Mouse (Mus musculus) heart, embryonic 10.5 days (tissue): Measurements from ENCODE around the gene Cc2d1b. TPM values are rescaled to one million over a fixed set of nuclear protein-coding genes. Genes with fewer than 3 reads are reported as not detected.

Source experiments
- DNase-seq: peaks from one replicate; pipeline ENCODE4 v3.0.0-alpha.2; 2017; ENCODE audit warnings: low spot score
- H3K27ac ChIP-seq: fragments of 300-500 bp; sonication (generic); 2 replicates; pipeline ENCODE4 v1.5.1; 2016; ENCODE audit warnings: mild to moderate bottlenecking
- H3K27me3 ChIP-seq: fragments of 300-500 bp; sonication (generic); 2 replicates; pipeline ENCODE4 v1.6.1; 2016; ENCODE audit warnings: mild to moderate bottlenecking; ENCODE audit not compliant: poor library complexity, insufficient read depth, severe bottlenecking
- H3K36me3 ChIP-seq: fragments of 300-500 bp; sonication (generic); 2 replicates; pipeline ENCODE4 v1.6.1; 2016; ENCODE audit warnings: mild to moderate bottlenecking, moderate library complexity
- H3K4me1 ChIP-seq: fragments of 300-500 bp; sonication (generic); 2 replicates; pipeline ENCODE4 v1.6.1; 2016; ENCODE audit warnings: mild to moderate bottlenecking
- H3K4me3 ChIP-seq: fragments of 300-500 bp; sonication (generic); 2 replicates; pipeline ENCODE4 v1.5.1; 2016; ENCODE audit warnings: mild to moderate bottlenecking, moderate library complexity
- H3K9me3 ChIP-seq: fragments of 300-500 bp; sonication (generic); 2 replicates; pipeline ENCODE4 v1.6.1; 2016; ENCODE audit warnings: mild to moderate bottlenecking, moderate library complexity
- WGBS: fragments of 180-500 bp; shearing (Covaris S2); methylation state at CpG from one replicate; pipeline ENCODE4 v1.1.7; 2016; 5-methylcytosine and 5-hydroxymethylcytosine counted together
- polyA plus RNA-seq: library from polyadenylated mRNA; unstranded; fragments of >200 nt; fragmentation: Nextera tagmentation; extraction: Ambion mirVana; gene quantifications from 2 replicates; pipeline ENCODE4 v1.2.1, GENCODE M21; 2016

The Cc2d1b gene
- polyA plus RNA-seq, 1 experiment from 2014 or later = 24.7 TPM

- H3K4me3 ChIP-seq = peak overlapping the region; percentile 82
- no peak for DNase-seq
- H3K27me3 ChIP-seq = no peaks in the 10 kb centered on the region
- H3K27ac ChIP-seq = peak overlapping the region; percentile 94
- H3K36me3 ChIP-seq = peaks cover 22% of the 10 kb centered on the region
- H3K9me3 ChIP-seq = no peaks in the 10 kb centered on the region
- peaks cover 17% of the 10 kb centered on the region; the same call in 1 of the 2 replicates for H3K4me1 ChIP-seq
- 21% methylated on average over 8 of the region's 8 CpGs for WGBS
Measured at GRCm38 (mm10) chr4:108620536-108620935, 796 bp downstream of the Cc2d1b start.

- Histone ChIP-seq H3K4me1 (peaks cover 17% of the 10 kb centered on the region; the same call in 1 of the 2 replicates), H3K27me3 (no peaks in the 10 kb centered on the region), H3K9me3 (no peaks in the 10 kb centered on the region), H3K27ac (no peak overlapping the region), H3K36me3 (peaks cover 30% of the 10 kb centered on the region), H3K4me3 (no peak overlapping the region)
- DNase-seq = no peak
- WGBS = 92% methylated on average over 6 of the region's 6 CpGs
Measured at GRCm38 (mm10) chr4:108621504-108621903, 1.8 kb downstream of the Cc2d1b start.

GRCm38 (mm10) chr4:108627066-108627465, 7.3 kb downstream of the Cc2d1b start:
- Histone ChIP-seq H3K27ac (no peak overlapping the region), H3K27me3 (no peaks in the 10 kb centered on the region), H3K4me1 (no peaks in the 10 kb centered on the region), H3K9me3 (no peaks in the 10 kb centered on the region), H3K4me3 (no peak overlapping the region), H3K36me3 (peaks cover 80% of the 10 kb centered on the region)
- WGBS = 90% methylated on average over 5 of the region's 5 CpGs
- DNase-seq = no peak

- H3K9me3 ChIP-seq = no peaks in the 10 kb centered on the region
- no peak overlapping the region for H3K4me3 ChIP-seq
- no peaks in the 10 kb centered on the region for H3K4me1 ChIP-seq
- no peak for DNase-seq
- peaks cover 96% of the 10 kb centered on the region for H3K36me3 ChIP-seq
- 89% methylated on average over 7 of the region's 7 CpGs for WGBS
- no peak overlapping the region for H3K27ac ChIP-seq
- H3K27me3 ChIP-seq = no peaks in the 10 kb centered on the region
Measured at GRCm38 (mm10) chr4:108629363-108629880, 9.7 kb downstream of the Cc2d1b start.

- Histone ChIP-seq H3K27ac (no peak overlapping the region), H3K9me3 (no peaks in the 10 kb centered on the region), H3K4me1 (no peaks in the 10 kb centered on the region), H3K36me3 (peaks cover 96% of the 10 kb centered on the region), H3K27me3 (no peaks in the 10 kb centered on the region), H3K4me3 (no peak overlapping the region)
- no peak for DNase-seq
- WGBS = 87% methylated on average over 9 of the region's 9 CpGs
Measured at GRCm38 (mm10) chr4:108630096-108630495, 10.4 kb downstream of the Cc2d1b start.

GRCm38 (mm10) chr4:108631616-108632015, 11.9 kb downstream of the Cc2d1b start:
- Histone ChIP-seq H3K4me3 (no peak overlapping the region), H3K27ac (no peak overlapping the region), H3K27me3 (no peaks in the 10 kb centered on the region), H3K36me3 (peaks cover 92% of the 10 kb centered on the region), H3K4me1 (no peaks in the 10 kb centered on the region), H3K9me3 (no peaks in the 10 kb centered on the region)
- 92% methylated on average over 4 of the region's 4 CpGs for WGBS
- DNase-seq = no peak

- H3K36me3 ChIP-seq = peaks cover 80% of the 10 kb centered on the region
- WGBS = 93% methylated on average over 12 of the region's 12 CpGs
- no peak for DNase-seq
Measured at GRCm38 (mm10) chr4:108633703-108634102, 14.0 kb downstream of the Cc2d1b start.

GRCm38 (mm10) chr4:108634696-108635095, 15.0 kb downstream of the Cc2d1b start:
- Histone ChIP-seq H3K27me3 (no peaks in the 10 kb centered on the region), H3K4me1 (no peaks in the 10 kb centered on the region), H3K27ac (no peak overlapping the region), H3K36me3 (peaks cover 70% of the 10 kb centered on the region), H3K9me3 (no peaks in the 10 kb centered on the region), H3K4me3 (no peak overlapping the region)
- DNase-seq = no peak
- WGBS = 84% methylated on average over 4 of the region's 4 CpGs

More at GRCm38 (mm10) chr4:108633703-108634102, 14.0 kb downstream of the Cc2d1b start:
- no peak overlapping the region for H3K27ac ChIP-seq
- no peaks in the 10 kb centered on the region for H3K4me1 ChIP-seq
- H3K4me3 ChIP-seq = no peak overlapping the region
- no peaks in the 10 kb centered on the region for H3K9me3 ChIP-seq
- no peaks in the 10 kb centered on the region for H3K27me3 ChIP-seq

GRCm38 (mm10) chr4:108635101-108635500, 15.4 kb downstream of the Cc2d1b start:
- H3K36me3 ChIP-seq = peaks cover 66% of the 10 kb centered on the region
- no peak overlapping the region for H3K27ac ChIP-seq
- H3K4me1 ChIP-seq = no peaks in the 10 kb centered on the region
- no peak overlapping the region for H3K4me3 ChIP-seq
- no peaks in the 10 kb centered on the region for H3K9me3 ChIP-seq
- no peak for DNase-seq
- H3K27me3 ChIP-seq = no peaks in the 10 kb centered on the region

- 94% methylated on average over 3 of the region's 3 CpGs for WGBS
- Histone ChIP-seq H3K27me3 (no peaks in the 10 kb centered on the region), H3K4me1 (no peaks in the 10 kb centered on the region), H3K36me3 (peaks cover 60% of the 10 kb centered on the region), H3K4me3 (no peak overlapping the region), H3K27ac (no peak overlapping the region), H3K9me3 (no peaks in the 10 kb centered on the region)
- no peak for DNase-seq
Measured at GRCm38 (mm10) chr4:108637721-108638120, 18.0 kb downstream of the Cc2d1b start.

- Histone ChIP-seq H3K27me3 (no peaks in the 10 kb centered on the region), H3K27ac (no peak overlapping the region), H3K4me3 (no peak overlapping the region), H3K4me1 (no peaks in the 10 kb centered on the region), H3K9me3 (no peaks in the 10 kb centered on the region), H3K36me3 (peaks cover 52% of the 10 kb centered on the region)
- DNase-seq = no peak
- WGBS = 79% methylated on average over 5 of the region's 5 CpGs
Measured at GRCm38 (mm10) chr4:108638752-108639151, 19.0 kb downstream of the Cc2d1b start.

- no peaks in the 10 kb centered on the region for H3K4me1 ChIP-seq
- no peaks in the 10 kb centered on the region for H3K27me3 ChIP-seq
- H3K36me3 ChIP-seq = peaks cover 10% of the 10 kb centered on the region
- WGBS = 65% methylated on average over 2 of the region's 2 CpGs
- H3K9me3 ChIP-seq = no peaks in the 10 kb centered on the region
- H3K27ac ChIP-seq = no peak overlapping the region
- no peak for DNase-seq
- no peak overlapping the region for H3K4me3 ChIP-seq
Measured at GRCm38 (mm10) chr4:108664407-108664806, 44.7 kb downstream of the Cc2d1b start.
